Mouse (Mus musculus) kidney, adult 2 months (tissue): Measurements from ENCODE around the gene Olfr49. TPM values are rescaled to one million over a fixed set of nuclear protein-coding genes. Genes with fewer than 3 reads are reported as not detected.

Experiments used
- DNase-seq: peaks from one replicate; pipeline ENCODE4 v3.0.0; 2021
- H3K27ac ChIP-seq: fragments of 200-500 bp; 2 replicates; pipeline ENCODE4 v1.5.1; 2012; ENCODE audit warnings: low read depth, low read length, control low read depth, inconsistent platforms; ENCODE audit not compliant: insufficient read depth
- H3K27me3 ChIP-seq: fragments of 200-500 bp; replicated peaks from 2 replicates; pipeline ENCODE4 v1.6.1; 2012; ENCODE audit warnings: mild to moderate bottlenecking, moderate library complexity, low read length, inconsistent platforms; ENCODE audit not compliant: control insufficient read depth, insufficient read depth
- H3K36me3 ChIP-seq: fragments of 200-500 bp; 2 replicates; pipeline ENCODE4 v1.6.1; 2012; ENCODE audit warnings: mild to moderate bottlenecking, moderate library complexity, low read length, inconsistent platforms; ENCODE audit not compliant: control insufficient read depth, insufficient read depth
- H3K4me1 ChIP-seq: fragments of 200-500 bp; 2 replicates; pipeline ENCODE4 v1.6.1; 2011; ENCODE audit warnings: low read length; ENCODE audit not compliant: control insufficient read depth, insufficient read depth
- H3K4me3 ChIP-seq: fragments of 200-500 bp; 2 replicates; pipeline ENCODE4 v1.5.1; 2011; ENCODE audit warnings: mild to moderate bottlenecking, low read depth, low read length, control low read depth; ENCODE audit not compliant: insufficient read depth
- CTCF ChIP-seq: fragments of 200-500 bp; conservative IDR thresholded peaks from 2 replicates; pipeline ENCODE4 v1.5.1; 2011; ENCODE audit warnings: low read depth, mild to moderate bottlenecking, control low read depth, low read length, moderate library complexity, mixed read lengths; ENCODE audit not compliant: insufficient read depth, insufficient read length
- POLR2A ChIP-seq: fragments of 200-500 bp; IDR thresholded peaks from one replicate; pipeline ENCODE4 v1.6.1; 2011; ENCODE audit warnings: low read depth, low read length, control low read depth
- WGBS: fragments of 180-500 bp; shearing (Covaris S2); methylation state at CpG from one replicate; pipeline ENCODE4 v1.1.7; 2018; 5-methylcytosine and 5-hydroxymethylcytosine counted together
- polyA plus RNA-seq: library from polyadenylated mRNA; depleted of rRNA; stranded (reverse); fragments of >200 nt; gene quantifications from 2 replicates; pipeline ENCODE4 v1.2.3, GENCODE M21; 2012; rRNA removed

Olfr49 gene
- not detected in 2 replicates for polyA plus RNA-seq

- H3K27ac ChIP-seq: no peak within 1 kb of the TSS
- no peaks in the 10 kb centered on the region for H3K27me3 ChIP-seq
- no peaks in the 10 kb centered on the region for H3K36me3 ChIP-seq
- 82% methylated on average over 1 of the region's 1 CpGs for WGBS
- no peaks in the 10 kb centered on the region for H3K4me1 ChIP-seq
- no peak for TF ChIP-seq CTCF
- TF ChIP-seq POLR2A: no peak
- no peak for DNase-seq
- H3K4me3 ChIP-seq: no peak within 1 kb of the TSS
Observed at GRCm38 (mm10) chr14:54284839-54285238, at the start of gene Olfr49. Olfr49 (minus strand) TSS chr14:54284939.

- TF ChIP-seq POLR2A (no peak), CTCF (no peak)
- H3K4me1 ChIP-seq: no peaks in the 10 kb centered on the region
- DNase-seq: peak; percentile 31
- H3K27me3 ChIP-seq: no peaks in the 10 kb centered on the region; the same call in 1 of the 2 replicates
- H3K27ac ChIP-seq: no peak overlapping the region
- no peaks in the 10 kb centered on the region for H3K36me3 ChIP-seq
- 49% methylated on average over 8 of the region's 8 CpGs for WGBS
- H3K4me3 ChIP-seq: no peak overlapping the region
Observed at GRCm38 (mm10) chr14:54333452-54334189, 48.9 kb upstream of the Olfr49 start.

GRCm38 (mm10) chr14:54332176-54333074, 47.7 kb upstream of the Olfr49 start:
- no peaks in the 10 kb centered on the region; the same call in 1 of the 2 replicates for H3K27me3 ChIP-seq
- 91% methylated on average over 5 of the region's 5 CpGs for WGBS
- no peak for DNase-seq
- H3K27ac ChIP-seq: no peak overlapping the region
- no peak overlapping the region for H3K4me3 ChIP-seq
- TF ChIP-seq POLR2A (no peak), CTCF (no peak)
- no peaks in the 10 kb centered on the region for H3K4me1 ChIP-seq
- H3K36me3 ChIP-seq: no peaks in the 10 kb centered on the region

GRCm38 (mm10) chr14:54331178-54331577, 46.4 kb upstream of the Olfr49 start:
- Histone ChIP-seq H3K4me3 (no peak overlapping the region), H3K27me3 (no peaks in the 10 kb centered on the region; the same call in 1 of the 2 replicates), H3K27ac (no peak overlapping the region), H3K4me1 (no peaks in the 10 kb centered on the region), H3K36me3 (no peaks in the 10 kb centered on the region)
- WGBS: 75% methylated on average over 1 of the region's 1 CpGs
- no peak for TF ChIP-seq CTCF
- no peak for TF ChIP-seq POLR2A
- no peak for DNase-seq

- TF ChIP-seq POLR2A (no peak), CTCF (no peak)
- H3K36me3 ChIP-seq: no peaks in the 10 kb centered on the region
- 59% methylated on average over 9 of the region's 9 CpGs for WGBS
Observed at GRCm38 (mm10) chr14:54329201-54329600, 44.5 kb upstream of the Olfr49 start.

GRCm38 (mm10) chr14:54328548-54328947, 43.8 kb upstream of the Olfr49 start:
- TF ChIP-seq CTCF (peak; percentile 20; the same call in 1 of the 2 replicates), POLR2A (no peak)

More at GRCm38 (mm10) chr14:54329201-54329600, 44.5 kb upstream of the Olfr49 start:
- no peak overlapping the region for H3K27ac ChIP-seq
- DNase-seq: no peak
- H3K4me3 ChIP-seq: no peak overlapping the region
- no peaks in the 10 kb centered on the region; the same call in 1 of the 2 replicates for H3K27me3 ChIP-seq
- no peaks in the 10 kb centered on the region for H3K4me1 ChIP-seq

More at GRCm38 (mm10) chr14:54328548-54328947, 43.8 kb upstream of the Olfr49 start:
- Histone ChIP-seq H3K4me1 (no peaks in the 10 kb centered on the region), H3K4me3 (no peak overlapping the region), H3K27me3 (no peaks in the 10 kb centered on the region; the same call in 1 of the 2 replicates), H3K36me3 (no peaks in the 10 kb centered on the region), H3K27ac (no peak overlapping the region)
- WGBS: 88% methylated on average over 2 of the region's 2 CpGs
- no peak for DNase-seq
